Mouse (Mus musculus) neural tube, embryonic 15.5 days (tissue): ENCODE data around the gene Fbxw27. TPM values are rescaled to one million over a fixed set of nuclear protein-coding genes. Genes with fewer than 3 reads are reported as not detected.
"Not testable (repeated sequence)": the region's sequence is repeated elsewhere in the genome, so short reads cannot be mapped to it uniquely, and the experiment has no call there.

Source experiments
- ATAC-seq: fragments of 200-750 bp; cut with Nextera tagmentation; 2 replicates; pipeline ENCODE4 v1.8.0; 2017; ENCODE audit warnings: mild to moderate bottlenecking, moderate TSS enrichment, moderate library complexity; ENCODE audit not compliant: low FRiP score
- H3K27ac ChIP-seq: fragments of 300-500 bp; sonication (generic); replicated peaks from 2 replicates; pipeline ENCODE4 v1.5.1; 2015; ENCODE audit warnings: mild to moderate bottlenecking, inconsistent platforms
- H3K27me3 ChIP-seq: fragments of 300-500 bp; sonication (generic); replicated peaks from 2 replicates; pipeline ENCODE4 v1.6.1; 2015; ENCODE audit warnings: inconsistent platforms
- H3K36me3 ChIP-seq: fragments of 300-500 bp; sonication (generic); 2 replicates; pipeline ENCODE4 v1.6.1; 2015; ENCODE audit warnings: inconsistent platforms
- H3K4me1 ChIP-seq: fragments of 300-500 bp; sonication (generic); 2 replicates; pipeline ENCODE4 v1.6.1; 2015; ENCODE audit warnings: inconsistent platforms
- H3K4me2 ChIP-seq: fragments of 300-500 bp; sonication (generic); 2 replicates; pipeline ENCODE4 v1.6.1; 2015; ENCODE audit warnings: inconsistent platforms, mild to moderate bottlenecking, moderate library complexity
- H3K4me3 ChIP-seq: fragments of 300-500 bp; sonication (generic); replicated peaks from 2 replicates; pipeline ENCODE4 v1.5.1; 2015; ENCODE audit warnings: mild to moderate bottlenecking, inconsistent platforms
- H3K9ac ChIP-seq: fragments of 300-500 bp; sonication (generic); replicated peaks from 2 replicates; pipeline ENCODE4 v1.6.1; 2015; ENCODE audit warnings: mild to moderate bottlenecking, inconsistent platforms
- H3K9me3 ChIP-seq: fragments of 300-500 bp; sonication (generic); replicated peaks from 2 replicates; pipeline ENCODE4 v1.6.1; 2016; ENCODE audit warnings: inconsistent platforms
- WGBS: fragments of 180-500 bp; shearing (Covaris S2); methylation state at CpG from one replicate; pipeline ENCODE4 v1.1.7; 2015; ENCODE audit warnings: mixed read lengths; 5-methylcytosine and 5-hydroxymethylcytosine counted together
- polyA plus RNA-seq: library from polyadenylated mRNA; unstranded; fragments of >200 nt; fragmentation: Nextera tagmentation; extraction: Ambion mirVana; gene quantifications from 2 replicates; pipeline ENCODE4 v1.2.1, GENCODE M21; 2015

Gene Fbxw27
- polyA plus RNA-seq, 1 experiment from 2014 or later = not detected

GRCm38 (mm10) chr9:109798051-109798450, 7.6 kb upstream of the Fbxw27 start:
- Histone ChIP-seq H3K27ac (no peak overlapping the region), H3K9ac (no peak overlapping the region), H3K4me2 (no peak overlapping the region), H3K36me3 (no peaks in the 10 kb centered on the region), H3K27me3 (no peaks in the 10 kb centered on the region), H3K4me1 (no peaks in the 10 kb centered on the region), H3K9me3 (no peaks in the 10 kb centered on the region), H3K4me3 (no peak overlapping the region)
- ATAC-seq = no peak
- WGBS = 97% methylated on average over 1 of the region's 1 CpGs

- H3K27me3 ChIP-seq = no peaks in the 10 kb centered on the region
- no peaks in the 10 kb centered on the region for H3K36me3 ChIP-seq
- H3K9me3 ChIP-seq = no peaks in the 10 kb centered on the region
- no peak overlapping the region for H3K4me2 ChIP-seq
- no peak overlapping the region for H3K27ac ChIP-seq
- 71% methylated on average over 2 of the region's 2 CpGs for WGBS
- H3K4me3 ChIP-seq = no peak overlapping the region
- ATAC-seq = no peak
- H3K9ac ChIP-seq = no peak overlapping the region
- H3K4me1 ChIP-seq = no peaks in the 10 kb centered on the region
Measured at GRCm38 (mm10) chr9:109795811-109796210, 5.3 kb upstream of the Fbxw27 start.

- no peak for ATAC-seq
- Histone ChIP-seq H3K9me3 (no peaks in the 10 kb centered on the region), H3K9ac (no peak overlapping the region), H3K4me3 (no peak overlapping the region), H3K36me3 (no peaks in the 10 kb centered on the region), H3K4me2 (no peak overlapping the region), H3K4me1 (no peaks in the 10 kb centered on the region), H3K27ac (no peak overlapping the region), H3K27me3 (no peaks in the 10 kb centered on the region)
- WGBS = 76% methylated on average over 2 of the region's 2 CpGs
Measured at GRCm38 (mm10) chr9:109795221-109795620, 4.8 kb upstream of the Fbxw27 start.

GRCm38 (mm10) chr9:109766841-109767240, 23.6 kb downstream of the Fbxw27 start:
- not testable (repeated sequence) for H3K4me2 ChIP-seq, H3K36me3 ChIP-seq, H3K4me1 ChIP-seq, H3K4me3 ChIP-seq, H3K9ac ChIP-seq, H3K27me3 ChIP-seq, ATAC-seq, H3K27ac ChIP-seq, H3K9me3 ChIP-seq
- WGBS = 73% methylated on average over 1 of the region's 1 CpGs

- H3K4me3 ChIP-seq = not testable (repeated sequence)
Measured at GRCm38 (mm10) chr9:109745989-109746388, 44.5 kb downstream of the Fbxw27 start, which contains the start of gene Fbxw26. Gene Fbxw26 (minus strand): TSS chr9:109746089.

More at GRCm38 (mm10) chr9:109745989-109746388, 44.5 kb downstream of the Fbxw27 start, which contains the start of gene Fbxw26:
- not testable (repeated sequence) for H3K9me3 ChIP-seq, H3K27ac ChIP-seq, H3K27me3 ChIP-seq, H3K4me1 ChIP-seq, ATAC-seq, H3K4me2 ChIP-seq, H3K9ac ChIP-seq, H3K36me3 ChIP-seq
- 87% methylated on average over 3 of the region's 3 CpGs for WGBS

Other genes starting within 250 kb of the Fbxw27 start
- gene Fbxw15, start 222.4 kb downstream of the Fbxw27 start, polyA plus RNA-seq = not detected in 2 replicates
- gene Fbxw24, start 164.6 kb downstream of the Fbxw27 start, polyA plus RNA-seq = not detected in 2 replicates
- gene Fbxw25, start 126.0 kb downstream of the Fbxw27 start, polyA plus RNA-seq = not detected in 2 replicates
- not detected in 2 replicates for gene Fbxw18, start 88.0 kb downstream of the Fbxw27 start, polyA plus RNA-seq
- gene Fbxw26, start 44.6 kb downstream of the Fbxw27 start, polyA plus RNA-seq = not detected in 2 replicates
- gene Spink8, start 21.6 kb upstream of the Fbxw27 start, polyA plus RNA-seq = 0.20 TPM in 1 of 2 replicates, not detected in the other
- 68.3 and 73.2 TPM in 2 replicates for gene Nme6, start 42.1 kb upstream of the Fbxw27 start, polyA plus RNA-seq
- gene Camp, start 58.9 kb upstream of the Fbxw27 start, polyA plus RNA-seq = 1.3 TPM in 2 replicates
- gene Cdc25a, start 84.9 kb upstream of the Fbxw27 start, polyA plus RNA-seq = 10.4 and 15.2 TPM in 2 replicates
- 169 and 180 TPM in 2 replicates for gene Map4, start 140.8 kb upstream of the Fbxw27 start, polyA plus RNA-seq